Mouse (Mus musculus) liver, embryonic 15.5 days (tissue): ENCODE measurements around the gene Ctnnb1. TPM values are rescaled to one million over a fixed set of nuclear protein-coding genes. Genes with fewer than 3 reads are reported as not detected.
A peak's percentile ranks its signal among the peaks of the same experiment; 100 is the strongest.
"Not testable (repeated sequence)": the region's sequence is repeated elsewhere in the genome, so short reads cannot be mapped to it uniquely, and the experiment has no call there.

ENCODE experiments used
- ATAC-seq: fragments of 200-750 bp; cut with Nextera tagmentation; 2 replicates; pipeline ENCODE4 v1.8.0; 2017; ENCODE audit warnings: moderate number of reproducible peaks, mild to moderate bottlenecking, moderate library complexity; ENCODE audit not compliant: insufficient read depth
- H3K27ac ChIP-seq: fragments of 300-500 bp; sonication (generic); replicated peaks from 2 replicates; pipeline ENCODE4 v1.5.1; 2015; ENCODE audit warnings: mild to moderate bottlenecking, inconsistent platforms
- H3K27me3 ChIP-seq: fragments of 300-500 bp; sonication (generic); 2 replicates; pipeline ENCODE4 v1.6.1; 2015; ENCODE audit warnings: mild to moderate bottlenecking, inconsistent platforms
- H3K36me3 ChIP-seq: fragments of 300-500 bp; sonication (generic); replicated peaks from 2 replicates; pipeline ENCODE4 v1.6.1; 2015; ENCODE audit warnings: moderate library complexity, mild to moderate bottlenecking, inconsistent platforms
- H3K4me1 ChIP-seq: fragments of 300-500 bp; sonication (generic); replicated peaks from 2 replicates; pipeline ENCODE4 v1.6.1; 2015; ENCODE audit warnings: inconsistent platforms
- H3K4me2 ChIP-seq: fragments of 300-500 bp; sonication (generic); 2 replicates; pipeline ENCODE4 v1.6.1; 2015; ENCODE audit warnings: moderate library complexity, mild to moderate bottlenecking, inconsistent platforms
- H3K4me3 ChIP-seq: fragments of 300-500 bp; sonication (generic); replicated peaks from 2 replicates; pipeline ENCODE4 v1.5.1; 2015; ENCODE audit warnings: mild to moderate bottlenecking, inconsistent platforms
- H3K9ac ChIP-seq: fragments of 300-500 bp; sonication (generic); 2 replicates; pipeline ENCODE4 v1.6.1; 2015; ENCODE audit warnings: moderate library complexity, mild to moderate bottlenecking, inconsistent platforms
- H3K9me3 ChIP-seq: fragments of 300-500 bp; sonication (generic); replicated peaks from 2 replicates; pipeline ENCODE4 v1.6.1; 2016; ENCODE audit warnings: inconsistent platforms
- WGBS: fragments of 180-500 bp; shearing (Covaris S2); methylation state at CpG from one replicate; pipeline ENCODE4 v1.1.7; 2015; ENCODE audit warnings: mixed read lengths; ENCODE audit not compliant: insufficient replicate concordance; 5-methylcytosine and 5-hydroxymethylcytosine counted together
- polyA plus RNA-seq: library from polyadenylated mRNA; unstranded; fragments of >200 nt; fragmentation: Nextera tagmentation; extraction: Ambion mirVana; gene quantifications from 2 replicates; pipeline ENCODE4 v1.2.1, GENCODE M21; 2015

Gene Ctnnb1
- polyA plus RNA-seq, 1 experiment from 2014 or later: 90.5 TPM

- Histone ChIP-seq H3K27ac (peak overlapping the region; percentile 66), H3K4me2 (no peak overlapping the region), H3K27me3 (no peaks in the 10 kb centered on the region), H3K36me3 (no peaks in the 10 kb centered on the region), H3K4me3 (no peak overlapping the region), H3K9ac (no peak overlapping the region), H3K4me1 (peaks cover 23% of the 10 kb centered on the region), H3K9me3 (no peaks in the 10 kb centered on the region)
- WGBS: 56% methylated on average over 12 of the region's 12 CpGs
- ATAC-seq: peak; percentile 60
Measured at GRCm38 (mm10) chr9:120900338-120901274, 28.4 kb upstream of the Ctnnb1 start.

DNA sequence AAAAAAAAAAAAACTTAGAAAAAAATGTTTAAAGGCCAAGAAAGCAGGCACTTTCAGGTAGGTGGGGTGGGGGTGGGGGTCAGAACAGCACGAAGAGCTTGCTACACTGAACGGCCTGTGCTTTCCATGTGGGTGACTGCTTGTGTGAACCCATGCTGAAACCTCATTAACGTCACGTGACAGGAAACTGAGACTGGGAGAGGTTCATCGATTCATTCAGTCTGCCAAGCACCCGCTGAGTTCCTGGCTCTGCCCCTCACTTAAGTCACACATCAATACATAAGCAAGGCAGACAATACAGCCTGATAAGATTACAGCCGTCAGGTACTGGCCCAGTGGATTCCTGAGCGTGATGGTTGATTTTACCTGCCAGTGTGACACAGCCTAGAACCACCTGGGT is 26.5 kb upstream of the Ctnnb1 start:
- Histone ChIP-seq H3K27ac (no peak overlapping the region), H3K36me3 (no peaks in the 10 kb centered on the region), H3K9me3 (no peaks in the 10 kb centered on the region), H3K27me3 (no peaks in the 10 kb centered on the region), H3K9ac (no peak overlapping the region), H3K4me3 (no peak overlapping the region), H3K4me1 (peaks cover 12% of the 10 kb centered on the region), H3K4me2 (no peak overlapping the region)
- ATAC-seq: no peak
- 51% methylated on average over 8 of the region's 8 CpGs for WGBS

DNA sequence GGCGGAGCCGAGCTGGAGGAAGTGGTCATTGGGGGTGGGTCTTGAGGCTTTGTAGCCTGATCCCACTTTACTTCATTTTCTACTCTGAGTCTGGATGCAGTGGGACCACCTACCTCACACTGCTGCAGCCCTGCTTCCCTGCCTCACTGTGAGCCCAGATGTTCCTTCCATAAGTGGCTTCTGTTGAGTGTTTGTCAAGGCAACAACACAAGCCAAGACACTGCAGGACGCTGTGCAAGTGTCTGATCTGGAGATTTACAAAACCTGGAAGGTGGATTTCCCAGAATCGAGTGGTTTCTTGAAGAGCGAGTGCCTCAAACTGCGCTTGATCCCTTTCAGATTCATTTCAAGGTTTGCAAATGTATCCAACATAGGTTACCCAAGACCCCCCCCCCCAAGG is 20.6 kb upstream of the Ctnnb1 start:
- H3K27ac ChIP-seq: no peak overlapping the region
- no peak overlapping the region for H3K4me3 ChIP-seq
- H3K4me1 ChIP-seq: no peaks in the 10 kb centered on the region
- ATAC-seq: no peak
- H3K4me2 ChIP-seq: no peak overlapping the region
- no peak overlapping the region for H3K9ac ChIP-seq
- no peaks in the 10 kb centered on the region for H3K27me3 ChIP-seq
- 68% methylated on average over 6 of the region's 6 CpGs for WGBS
- no peaks in the 10 kb centered on the region for H3K36me3 ChIP-seq
- no peaks in the 10 kb centered on the region for H3K9me3 ChIP-seq

- Histone ChIP-seq H3K36me3 (no peaks in the 10 kb centered on the region), H3K27me3 (no peaks in the 10 kb centered on the region), H3K4me2 (no peak overlapping the region), H3K4me1 (no peaks in the 10 kb centered on the region), H3K9ac (no peak overlapping the region), H3K27ac (no peak overlapping the region), H3K9me3 (no peaks in the 10 kb centered on the region), H3K4me3 (no peak overlapping the region)
- 32% methylated on average over 13 of the region's 13 CpGs for WGBS
- ATAC-seq: no peak
Measured at GRCm38 (mm10) chr9:120913152-120913551, 15.9 kb upstream of the Ctnnb1 start.

GRCm38 (mm10) chr9:120914429-120914828 is 14.6 kb upstream of the Ctnnb1 start:
- Histone ChIP-seq H3K4me3 (no peak overlapping the region), H3K9me3 (no peaks in the 10 kb centered on the region), H3K4me2 (no peak overlapping the region), H3K36me3 (no peaks in the 10 kb centered on the region), H3K4me1 (peaks cover 8% of the 10 kb centered on the region), H3K27me3 (no peaks in the 10 kb centered on the region), H3K27ac (no peak overlapping the region), H3K9ac (no peak overlapping the region)
- no peak for ATAC-seq
- WGBS: 68% methylated on average over 4 of the region's 4 CpGs

- Histone ChIP-seq H3K27ac (no peak overlapping the region), H3K9ac (no peak overlapping the region), H3K4me3 (no peak overlapping the region), H3K36me3 (no peaks in the 10 kb centered on the region), H3K4me2 (peak overlapping the region; percentile 29; the same call in 1 of the 2 replicates), H3K27me3 (no peaks in the 10 kb centered on the region), H3K4me1 (peaks cover 8% of the 10 kb centered on the region), H3K9me3 (no peaks in the 10 kb centered on the region)
- 35% methylated on average over 14 of the region's 14 CpGs for WGBS
- ATAC-seq: peak; percentile 44; the same call in 1 of the 2 replicates
Measured at GRCm38 (mm10) chr9:120914877-120915459, 14.0 kb upstream of the Ctnnb1 start.

- H3K27ac ChIP-seq, ATAC-seq, H3K36me3 ChIP-seq, H3K4me1 ChIP-seq, H3K9ac ChIP-seq, H3K27me3 ChIP-seq, H3K4me2 ChIP-seq, H3K9me3 ChIP-seq, H3K4me3 ChIP-seq: not testable (repeated sequence)
- WGBS: 71% methylated on average over 2 of the region's 2 CpGs
Measured at GRCm38 (mm10) chr9:120917619-120918018, 11.4 kb upstream of the Ctnnb1 start.

- Histone ChIP-seq H3K4me3 (no peak overlapping the region), H3K36me3 (no peaks in the 10 kb centered on the region), H3K9ac (no peak overlapping the region), H3K9me3 (no peaks in the 10 kb centered on the region), H3K27me3 (no peaks in the 10 kb centered on the region), H3K4me1 (peaks cover 8% of the 10 kb centered on the region), H3K27ac (no peak overlapping the region), H3K4me2 (no peak overlapping the region)
- 68% methylated on average over 5 of the region's 5 CpGs for WGBS
- ATAC-seq: no peak
Measured at GRCm38 (mm10) chr9:120918211-120918610, 10.8 kb upstream of the Ctnnb1 start.

DNA sequence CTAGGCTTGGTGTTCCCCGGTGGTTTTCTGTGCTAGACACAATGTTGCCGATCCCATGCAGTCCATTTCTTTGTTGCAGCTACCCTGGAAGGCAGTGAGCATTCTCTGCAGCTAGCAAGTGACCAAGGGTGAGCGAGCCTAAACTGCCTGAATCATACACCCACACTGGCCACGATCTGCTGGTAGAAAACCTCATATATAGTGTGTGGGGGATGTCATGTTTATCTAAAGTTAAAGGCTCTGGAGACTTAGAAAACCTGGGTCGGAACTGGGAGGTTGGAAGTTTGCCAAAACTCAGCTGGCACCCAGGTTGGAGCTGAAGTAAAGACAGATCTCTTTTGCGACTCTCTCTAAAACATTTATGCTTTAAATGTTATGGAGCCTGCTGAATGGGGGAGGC is 10.4 kb upstream of the Ctnnb1 start:
- no peaks in the 10 kb centered on the region for H3K36me3 ChIP-seq
- ATAC-seq: no peak
- H3K4me1 ChIP-seq: peaks cover 8% of the 10 kb centered on the region
- H3K9ac ChIP-seq: no peak overlapping the region
- no peaks in the 10 kb centered on the region for H3K27me3 ChIP-seq
- no peak overlapping the region for H3K27ac ChIP-seq
- no peaks in the 10 kb centered on the region for H3K9me3 ChIP-seq
- H3K4me3 ChIP-seq: no peak overlapping the region
- no peak overlapping the region for H3K4me2 ChIP-seq
- 36% methylated on average over 6 of the region's 6 CpGs for WGBS

- Histone ChIP-seq H3K4me2 (no peak overlapping the region), H3K9ac (no peak overlapping the region), H3K9me3 (no peaks in the 10 kb centered on the region), H3K27ac (no peak overlapping the region), H3K4me1 (peaks cover 8% of the 10 kb centered on the region), H3K27me3 (no peaks in the 10 kb centered on the region), H3K4me3 (no peak overlapping the region), H3K36me3 (no peaks in the 10 kb centered on the region)
- WGBS: 64% methylated on average over 5 of the region's 5 CpGs
- ATAC-seq: no peak
Measured at GRCm38 (mm10) chr9:120919130-120919529, 9.9 kb upstream of the Ctnnb1 start.

DNA sequence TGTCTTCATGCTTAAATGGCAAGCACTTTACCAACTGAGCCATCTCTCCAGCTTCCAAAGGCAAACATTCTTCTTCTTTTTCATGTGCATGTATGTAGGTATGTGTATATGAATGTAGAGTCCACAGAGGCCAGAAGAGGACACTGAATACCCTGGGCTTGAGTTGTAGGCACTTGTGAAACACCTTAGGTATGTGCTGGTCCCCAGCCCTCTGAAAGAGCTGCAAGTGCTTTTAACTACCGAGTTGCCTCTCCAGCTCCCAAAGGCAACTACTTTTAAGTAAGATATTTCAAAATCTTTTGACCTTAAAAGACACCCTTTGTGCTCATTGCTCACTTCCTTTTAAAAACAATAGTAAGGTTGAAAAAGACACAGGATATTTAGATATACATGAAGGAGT is 2.9 kb upstream of the Ctnnb1 start:
- Histone ChIP-seq H3K27ac (no peak overlapping the region), H3K27me3 (no peaks in the 10 kb centered on the region), H3K4me3 (no peak overlapping the region), H3K4me2 (no peak overlapping the region), H3K4me1 (no peaks in the 10 kb centered on the region), H3K36me3 (no peaks in the 10 kb centered on the region), H3K9me3 (no peaks in the 10 kb centered on the region), H3K9ac (no peak overlapping the region)
- ATAC-seq: no peak
- 29% methylated on average over 1 of the region's 1 CpGs for WGBS
